Mouse (Mus musculus) ovary, adult 2 months (tissue): ENCODE data around the gene Gm45021. TPM values are rescaled to one million over a fixed set of nuclear protein-coding genes. Genes with fewer than 3 reads are reported as not detected.

Source experiments
- polyA plus RNA-seq: library from polyadenylated mRNA; depleted of rRNA; stranded (reverse); fragments of >200 nt; gene quantifications from 2 replicates; pipeline ENCODE4 v1.2.3, GENCODE M21; 2012; rRNA removed

Gene Gm45021
- not detected in 2 replicates for polyA plus RNA-seq

GRCm38 (mm10) chr6:48589194-48589750 lies at the start of gene Gm45021:
Gene Gm45021, plus strand, starts transcription at chr6:48589610.

GRCm38 (mm10) chr6:48554280-48555103 lies 34.9 kb upstream of the Gm45021 start, which contains the start of gene Lrrc61:
Gene Lrrc61, plus strand, starts transcription at chr6:48554796.

GRCm38 (mm10) chr6:48572572-48573061 lies 16.8 kb upstream of the Gm45021 start, which contains the start of gene Rarres2:
Gene Rarres2, minus strand, starts transcription at chr6:48572789.

GRCm38 (mm10) chr6:48593158-48594042 lies 4.0 kb downstream of the Gm45021 start, which contains the start of the genes Repin1 and Gm44965:
Gene Repin1, plus strand, starts transcription at chr6:48593883.
Gene Gm44965, plus strand, starts transcription at chr6:48593941.

GRCm38 (mm10) chr6:48601271-48602079 lies 12.1 kb downstream of the Gm45021 start, which contains the start of gene Zfp775:
Gene Zfp775, plus strand, starts transcription at chr6:48602063.

GRCm38 (mm10) chr6:48626464-48626863 lies 37.1 kb downstream of the Gm45021 start, which contains the start of gene AI854703:
Gene AI854703, plus strand, starts transcription at chr6:48626764.

GRCm38 (mm10) chr6:48646995-48647394 lies 57.6 kb downstream of the Gm45021 start, which contains the start of gene Gimap8:
Gene Gimap8, plus strand, starts transcription at chr6:48647234.

Other genes with a start within 250 kb of the Gm45021 start
- 47.3 and 53.7 TPM in 2 replicates for gene Krba1, start 194.0 kb upstream of the Gm45021 start, polyA plus RNA-seq
- gene Zfp467, start 143.8 kb upstream of the Gm45021 start, polyA plus RNA-seq = 85.2 and 85.5 TPM in 2 replicates
- gene Sspo, start 141.4 kb upstream of the Gm45021 start, polyA plus RNA-seq = 7.8 and 8.2 TPM in 2 replicates
- 93.6 and 186 TPM in 2 replicates for gene Atp6v0e2, start 52.0 kb upstream of the Gm45021 start, polyA plus RNA-seq
- gene Lrrc61, start 34.8 kb upstream of the Gm45021 start, polyA plus RNA-seq = 26.5 and 31.4 TPM in 2 replicates
- gene Rarres2, start 16.8 kb upstream of the Gm45021 start, polyA plus RNA-seq = 217 TPM in 2 replicates
- 147 and 149 TPM in 2 replicates for gene Repin1, start 4.3 kb downstream of the Gm45021 start, polyA plus RNA-seq
- 1.2 TPM in 1 of 2 replicates, not detected in the other for gene Gm44965, start 4.3 kb downstream of the Gm45021 start, polyA plus RNA-seq
- gene Zfp775, start 12.5 kb downstream of the Gm45021 start, polyA plus RNA-seq = 14.7 and 16.7 TPM in 2 replicates
- gene AI854703, start 37.2 kb downstream of the Gm45021 start, polyA plus RNA-seq = 10.9 and 17.7 TPM in 2 replicates
- gene Gimap8, start 57.6 kb downstream of the Gm45021 start, polyA plus RNA-seq = 1.4 and 1.5 TPM in 2 replicates
- gene Gimap9, start 86.5 kb downstream of the Gm45021 start, polyA plus RNA-seq = 0.51 and 1.0 TPM in 2 replicates
- 2.6 and 6.6 TPM in 2 replicates for gene Gimap4, start 94.9 kb downstream of the Gm45021 start, polyA plus RNA-seq
- 3.9 and 4.3 TPM in 2 replicates for gene Gimap6, start 118.6 kb downstream of the Gm45021 start, polyA plus RNA-seq
- gene Gm28053, start 129.0 kb downstream of the Gm45021 start, polyA plus RNA-seq = 0.30 TPM in 1 of 2 replicates, not detected in the other
- 0.16 and 0.21 TPM in 2 replicates for gene Gimap7, start 129.0 kb downstream of the Gm45021 start, polyA plus RNA-seq
- gene Gimap1, start 149.4 kb downstream of the Gm45021 start, polyA plus RNA-seq = 7.0 and 8.6 TPM in 2 replicates
- gene Gimap5, start 156.6 kb downstream of the Gm45021 start, polyA plus RNA-seq = 5.8 and 7.7 TPM in 2 replicates
- 1.3 and 1.7 TPM in 2 replicates for gene Gimap3, start 181.2 kb downstream of the Gm45021 start, polyA plus RNA-seq